Mouse (Mus musculus) liver, embryonic 14.5 days (tissue): ENCODE results near the gene Slc22a29. TPM values are rescaled to one million over a fixed set of nuclear protein-coding genes. Genes with fewer than 3 reads are reported as not detected.
"Not testable (repeated sequence)": the region's sequence is repeated elsewhere in the genome, so short reads cannot be mapped to it uniquely, and the experiment has no call there.

ENCODE experiments used
- ATAC-seq: fragments of 200-750 bp; cut with Nextera tagmentation; 2 replicates; pipeline ENCODE4 v1.8.0; 2017; ENCODE audit warnings: moderate number of reproducible peaks, mild to moderate bottlenecking, moderate library complexity; ENCODE audit not compliant: insufficient read depth
- DNase-seq, 3 experiments: peaks; one replicate each; pipeline ENCODE4 v3.0.0-alpha.2; 2012 to 2013; ENCODE audit warnings: low read depth in 3 of 3, low spot score in 3 of 3
- H3K27ac ChIP-seq: fragments of 300-500 bp; sonication (generic); 2 replicates; pipeline ENCODE4 v1.5.1; 2014; ENCODE audit warnings: moderate library complexity, mild to moderate bottlenecking, control low read depth, inconsistent platforms
- H3K27me3 ChIP-seq: fragments of 300-500 bp; sonication (generic); 2 replicates; pipeline ENCODE4 v1.6.1; 2014; ENCODE audit warnings: mild to moderate bottlenecking, low read length, moderate library complexity; ENCODE audit not compliant: control insufficient read depth, insufficient read depth
- H3K36me3 ChIP-seq: fragments of 300-500 bp; sonication (generic); replicated peaks from 2 replicates; pipeline ENCODE4 v1.6.1; 2014; ENCODE audit warnings: low read depth; ENCODE audit not compliant: control insufficient read depth, insufficient read depth
- H3K4me1 ChIP-seq, 2 experiments: fragments of 200-500 bp in 1 of 2; fragments of 300-500 bp in 1 of 2; sonication (generic) in 1 of 2; replicated peaks; 2 replicates each; pipeline ENCODE4 v1.6.1; 2012 to 2014; ENCODE audit warnings: antibody characterized with exemption in 1 of 2, inconsistent platforms in 1 of 2, low read length in 1 of 2; ENCODE audit not compliant: control insufficient read depth in 2 of 2, insufficient read depth in 2 of 2
- H3K4me2 ChIP-seq: fragments of 300-500 bp; sonication (generic); 2 replicates; pipeline ENCODE4 v1.6.1; 2014; ENCODE audit warnings: low read depth, mild to moderate bottlenecking, control low read depth, moderate library complexity
- H3K4me3 ChIP-seq, 2 experiments: fragments of 200-500 bp in 1 of 2; fragments of 300-500 bp in 1 of 2; sonication (generic) in 1 of 2; 2 replicates each; pipeline ENCODE4 v1.5.1; 2012 to 2014; ENCODE audit warnings: low read depth in 2 of 2, low read length in 2 of 2, mild to moderate bottlenecking in 2 of 2, control low read depth in 1 of 2, inconsistent platforms in 1 of 2, moderate library complexity in 1 of 2; ENCODE audit not compliant: insufficient read depth in 1 of 2
- H3K9ac ChIP-seq: fragments of 300-500 bp; sonication (generic); replicated peaks from 2 replicates; pipeline ENCODE4 v1.6.1; 2014; ENCODE audit warnings: mild to moderate bottlenecking, control low read depth, moderate library complexity
- H3K9me3 ChIP-seq: fragments of 300-500 bp; sonication (generic); 2 replicates; pipeline ENCODE4 v1.6.1; 2016; ENCODE audit warnings: low read length, mixed read lengths; ENCODE audit not compliant: control insufficient read depth
- CTCF ChIP-seq: IDR thresholded peaks from 2 replicates; pipeline ENCODE4 v1.5.1; 2016; ENCODE audit warnings: antibody characterized with exemption, low read depth, control low read depth
- EP300 ChIP-seq: IDR thresholded peaks from 2 replicates; pipeline ENCODE4 v1.6.1; 2016; ENCODE audit warnings: antibody characterized with exemption, low read depth
- WGBS: fragments of 180-500 bp; shearing (Covaris S2); extraction: QIAGEN DNeasy Blood & Tissue Kit; methylation state at CpG from one replicate; pipeline ENCODE4 v1.1.7; 2014; ENCODE audit not compliant: insufficient replicate concordance; 5-methylcytosine and 5-hydroxymethylcytosine counted together
- polyA plus RNA-seq, 2 experiments: library from polyadenylated mRNA; depleted of rRNA in 1 of 2; stranded (reverse) in 1 of 2; unstranded in 1 of 2; fragments of >200 nt; fragmentation: Nextera tagmentation in 1 of 2; extraction: Ambion mirVana in 1 of 2; gene quantifications; 2 replicates each; pipeline versions ENCODE4 v1.2.1 to v1.2.3; 2012 to 2014

Gene Slc22a29
- polyA plus RNA-seq, 2 experiments: 0.03 to 0.22 TPM

DNA sequence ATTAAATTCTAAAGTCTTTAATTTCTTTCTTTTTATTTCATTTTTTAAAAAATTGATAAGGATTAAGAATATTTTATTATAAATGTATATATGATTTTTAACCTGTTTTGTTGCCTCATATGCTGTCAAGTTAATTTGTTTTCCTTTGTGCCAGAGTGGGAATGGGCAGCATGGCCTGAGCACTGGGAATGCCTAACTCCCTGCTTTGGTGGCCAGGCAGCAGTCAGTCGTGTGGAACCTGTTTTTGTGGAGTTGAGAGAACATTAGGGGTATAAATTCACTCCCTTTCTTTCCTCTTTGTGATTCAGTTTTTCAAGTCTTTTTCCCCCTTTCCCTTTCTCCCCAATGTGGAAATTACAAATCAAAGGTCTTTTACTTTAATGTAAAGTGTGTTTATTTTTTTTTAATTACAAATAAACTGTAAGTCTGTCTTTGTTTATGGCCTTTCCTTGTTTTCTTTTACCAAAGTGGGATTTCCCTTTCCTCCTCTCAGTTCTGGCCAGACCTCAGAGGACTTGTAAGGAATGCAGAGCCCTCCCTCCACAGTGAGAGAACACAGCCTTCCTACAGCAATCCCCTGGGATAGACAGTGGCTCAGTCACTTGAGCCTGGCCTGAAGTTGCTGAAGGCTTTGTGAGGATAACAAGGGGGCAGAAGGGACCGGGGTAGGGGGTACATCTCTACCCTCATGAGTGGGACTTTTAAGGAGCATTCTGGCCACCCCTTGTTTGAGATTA lies 69.7 kb downstream of the Slc22a29 start:
- ATAC-seq (no peak), DNase-seq (no peak)
- H3K4me2 ChIP-seq: no peak overlapping the region
- H3K9ac ChIP-seq: no peak overlapping the region
- no peaks in the 10 kb centered on the region for H3K4me1 ChIP-seq
- H3K4me3 ChIP-seq: no peak overlapping the region
- H3K27me3 ChIP-seq: no peaks in the 10 kb centered on the region
- TF ChIP-seq EP300: no peak
- TF ChIP-seq CTCF: no peak
- no peak overlapping the region for H3K27ac ChIP-seq
- WGBS: 38% methylated on average over 2 of the region's 2 CpGs
- H3K9me3 ChIP-seq: no peaks in the 10 kb centered on the region
- no peaks in the 10 kb centered on the region for H3K36me3 ChIP-seq

DNA sequence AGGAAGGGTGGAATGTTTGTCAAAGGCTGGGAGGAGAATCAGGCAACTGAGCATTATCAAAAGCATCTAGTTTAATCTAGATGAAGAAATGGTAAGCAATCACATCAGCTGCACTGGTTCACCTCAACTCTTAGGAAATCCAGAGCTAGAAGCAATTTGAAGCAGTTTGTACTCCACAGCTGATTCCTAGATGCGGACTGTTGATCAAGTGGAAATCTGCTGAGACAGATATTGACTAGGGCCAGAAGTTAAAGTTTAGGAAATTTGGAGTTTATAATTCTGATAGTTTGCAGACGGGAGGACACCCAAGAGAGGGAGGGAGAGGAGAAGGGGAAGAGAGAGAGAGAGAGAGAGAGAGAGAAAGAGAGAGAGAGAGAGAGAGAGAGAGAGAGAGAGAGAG lies 76.0 kb downstream of the Slc22a29 start:
- not testable (repeated sequence) for H3K4me2 ChIP-seq, H3K4me3 ChIP-seq, H3K9ac ChIP-seq, H3K27me3 ChIP-seq, H3K4me1 ChIP-seq, H3K9me3 ChIP-seq, ATAC-seq, H3K27ac ChIP-seq, H3K36me3 ChIP-seq, DNase-seq
- WGBS: 47% methylated on average over 2 of the region's 2 CpGs

DNA sequence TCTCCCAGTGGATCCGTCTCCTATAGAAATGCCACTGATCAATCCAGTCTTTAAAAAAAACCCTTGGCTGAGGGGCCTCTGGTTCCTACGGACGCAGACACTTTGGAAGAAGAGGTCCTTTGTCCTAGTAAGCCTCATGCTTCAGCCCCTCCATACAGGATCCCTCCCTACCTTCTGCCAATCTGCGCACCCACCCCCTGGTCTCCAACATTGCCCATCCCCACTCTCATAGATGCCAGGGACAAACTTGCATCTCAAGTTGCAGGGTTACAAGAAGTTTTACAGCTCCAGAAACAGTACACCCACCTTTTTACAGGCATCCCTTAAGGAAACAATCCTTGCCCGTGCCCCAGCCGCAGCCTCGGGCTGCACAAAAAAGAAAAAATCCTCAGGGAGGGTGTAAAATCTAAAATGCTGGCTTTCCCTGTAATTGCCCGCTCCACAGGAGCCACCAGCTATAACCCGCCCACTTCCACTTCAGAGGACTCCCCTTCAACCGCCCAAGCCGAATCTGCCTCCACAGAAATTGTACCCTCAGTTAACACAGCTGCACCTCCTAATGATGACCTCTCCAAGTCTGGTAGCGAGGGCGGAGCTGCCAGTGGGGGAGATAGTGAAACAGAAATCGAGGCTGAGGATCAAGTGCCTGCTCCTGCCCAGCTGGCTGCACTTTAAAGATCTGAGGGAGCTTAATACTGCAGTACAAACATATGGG lies 84.4 kb downstream of the Slc22a29 start:
- not testable (repeated sequence) for DNase-seq, H3K9me3 ChIP-seq, H3K4me3 ChIP-seq, H3K4me1 ChIP-seq, H3K36me3 ChIP-seq, H3K27ac ChIP-seq, H3K9ac ChIP-seq, H3K4me2 ChIP-seq, ATAC-seq, H3K27me3 ChIP-seq
- 55% methylated on average over 14 of the region's 14 CpGs for WGBS

DNA sequence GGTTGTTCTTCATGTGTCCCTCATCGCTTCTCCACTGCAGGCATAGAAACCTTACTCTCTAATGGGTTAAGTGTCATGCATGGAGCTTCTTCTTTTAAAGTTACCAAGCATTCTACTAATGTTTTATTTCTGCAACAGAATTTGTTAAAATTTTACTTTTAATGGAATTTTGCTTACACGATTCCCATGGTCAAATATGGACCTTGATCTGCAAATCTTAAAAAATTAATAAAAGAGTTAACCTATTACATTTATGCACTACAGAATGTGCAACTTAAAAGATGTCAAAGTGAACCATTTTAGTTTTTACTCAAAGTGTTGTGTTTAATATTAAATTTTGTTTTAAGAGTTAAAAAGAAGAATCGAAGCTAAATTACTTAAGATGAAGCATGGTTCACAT lies 86.8 kb downstream of the Slc22a29 start, which contains the start of gene Slc22a28:
Gene Slc22a28 (minus strand): TSS at position 102 of the 400 bp plus-strand sequence.
- H3K4me1 ChIP-seq, H3K27me3 ChIP-seq, DNase-seq, H3K27ac ChIP-seq, H3K9me3 ChIP-seq, ATAC-seq, H3K4me2 ChIP-seq, H3K9ac ChIP-seq, H3K36me3 ChIP-seq, H3K4me3 ChIP-seq: not testable (repeated sequence)
- WGBS: 73% methylated on average over 2 of the region's 3 CpGs

Other genes starting within 250 kb of the Slc22a29 start
- not detected in 2 replicates for gene Slc22a28, start 86.9 kb downstream of the Slc22a29 start, polyA plus RNA-seq (2012; rRNA removed)
- not detected in 2 replicates for gene Slc22a28, start 86.9 kb downstream of the Slc22a29 start, polyA plus RNA-seq (2014; fragmentation: Nextera tagmentation; extraction: Ambion mirVana)
- not detected in 2 replicates for gene Slc22a30, start 186.2 kb upstream of the Slc22a29 start, polyA plus RNA-seq (2012; rRNA removed)
- not detected in 2 replicates for gene Slc22a30, start 186.2 kb upstream of the Slc22a29 start, polyA plus RNA-seq (2014; fragmentation: Nextera tagmentation; extraction: Ambion mirVana)